Mouse (Mus musculus) megakaryocyte, embryonic 14.5 days (primary cell): ENCODE measurements around the gene Tomm6.

ENCODE experiments used
- FLI1 ChIP-seq: IDR thresholded peaks from 2 replicates; pipeline ENCODE4 v1.6.1; 2012; ENCODE audit warnings: low read length, inconsistent platforms, mixed read lengths
- GATA1 ChIP-seq: IDR thresholded peaks from 3 replicates; pipeline ENCODE4 v1.6.1; 2012; ENCODE audit warnings: mixed read lengths, low read length, inconsistent platforms, borderline replicate concordance

- TF ChIP-seq GATA1 (no peak), FLI1 (no peak)
These were observed 26.9 kb upstream of the Tomm6 start for GRCm38 (mm10) chr17:47715037-47715436.
